Mouse (Mus musculus): ENCODE data around the gene Mrgprd. TPM values are rescaled to one million over a fixed set of nuclear protein-coding genes. Genes with fewer than 3 reads are reported as not detected.

The Mrgprd gene
- polyA plus RNA-seq (2014; fragmentation: Nextera tagmentation; extraction: Ambion mirVana) = 0.05 TPM in 1 of 2 replicates, not detected in the other

- no peaks in the 10 kb centered on the region for H3K4me1 ChIP-seq (ENCODE audit: insufficient read depth)
- TF ChIP-seq CTCF (IDR thresholded peaks at IDR 0.05; ENCODE audit: low read depth) = no peak
- no peak within 1 kb of the TSS for H3K4me2 ChIP-seq
- H3K27me3 ChIP-seq (ENCODE audit: insufficient read depth, low read length) = no peaks in the 10 kb centered on the region
- WGBS = 87% methylated on average over 6 of the region's 6 CpGs
- no peaks in the 10 kb centered on the region for H3K9me3 ChIP-seq (ENCODE audit: low read depth, low read length)
- H3K27ac ChIP-seq (ENCODE audit: low read depth) = no peak within 1 kb of the TSS
- H3K4me3 ChIP-seq (ENCODE audit: low read depth, low read length) = no peak within 1 kb of the TSS
- no peak within 1 kb of the TSS for H3K9ac ChIP-seq
- ATAC-seq (ENCODE audit: insufficient read depth) (no peak), DNase-seq (no peak)
- no peaks in the 10 kb centered on the region for H3K36me3 ChIP-seq (ENCODE audit: insufficient read depth)
Observed at GRCm38 (mm10) chr7:145314785-145315411, at the start of gene Mrgprd. Gene Mrgprd (plus strand): TSS chr7:145314835.

DNA sequence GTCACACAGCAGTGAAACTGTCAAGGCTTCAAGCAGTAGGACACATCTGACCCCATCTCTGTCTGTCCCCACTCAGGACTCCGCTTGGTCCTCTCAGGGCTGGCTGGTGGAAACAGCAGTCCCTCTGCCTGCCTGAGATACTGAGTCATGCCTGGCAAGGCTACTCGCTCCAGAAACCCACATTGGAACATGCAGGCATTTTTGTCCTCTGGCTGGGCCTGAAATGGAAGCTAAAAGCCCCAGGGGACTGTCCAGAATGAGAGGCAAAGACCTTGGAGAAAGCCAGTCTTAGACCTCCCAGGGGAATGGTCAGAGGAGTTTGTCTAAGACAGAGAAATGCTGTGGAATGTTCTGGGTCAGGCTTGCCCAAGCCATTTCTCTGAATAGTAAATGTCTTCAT is 48.6 kb upstream of the Mrgprd start:
- Histone ChIP-seq H3K4me3 (ENCODE audit: low read depth, low read length) (no peak overlapping the region), H3K27ac (ENCODE audit: low read depth) (no peak overlapping the region), H3K9ac (no peak overlapping the region), H3K4me2 (no peak overlapping the region), H3K27me3 (ENCODE audit: insufficient read depth, low read length) (no peaks in the 10 kb centered on the region), H3K4me1 (ENCODE audit: insufficient read depth) (no peaks in the 10 kb centered on the region), H3K36me3 (ENCODE audit: insufficient read depth) (peaks cover 51% of the 10 kb centered on the region), H3K9me3 (ENCODE audit: low read depth, low read length) (no peaks in the 10 kb centered on the region)
- no peak for ATAC-seq (ENCODE audit: insufficient read depth)
- TF ChIP-seq CTCF (IDR thresholded peaks at IDR 0.05; ENCODE audit: low read depth) = no peak
- no peak for DNase-seq
- 78% methylated on average over 2 of the region's 2 CpGs for WGBS

DNA sequence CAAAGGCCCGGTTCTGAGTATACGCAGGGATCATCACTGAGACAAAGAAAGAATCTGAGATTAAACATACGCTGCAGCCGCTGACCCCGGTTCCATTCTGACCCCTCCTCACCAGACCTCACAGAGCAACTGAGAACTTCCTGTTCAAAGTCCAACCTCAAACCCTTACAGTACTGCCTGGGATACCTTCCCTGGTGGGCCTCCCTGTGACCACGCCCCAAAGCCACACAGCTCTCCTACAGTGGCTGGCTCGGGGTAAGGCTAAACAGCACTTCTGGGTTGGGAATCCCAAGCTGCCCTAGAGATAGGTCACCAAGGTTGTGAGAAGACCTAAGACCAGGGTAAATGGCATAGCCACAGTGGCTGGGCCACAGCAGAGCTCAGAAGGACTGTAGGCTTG is 45.7 kb upstream of the Mrgprd start:
- DNase-seq = no peak
- no peak overlapping the region for H3K4me3 ChIP-seq (ENCODE audit: low read depth, low read length)
- H3K9ac ChIP-seq = no peak overlapping the region
- H3K4me2 ChIP-seq = no peak overlapping the region
- ATAC-seq (ENCODE audit: insufficient read depth) = no peak
- WGBS = 82% methylated on average over 7 of the region's 7 CpGs
- H3K4me1 ChIP-seq (ENCODE audit: insufficient read depth) = no peaks in the 10 kb centered on the region
- H3K9me3 ChIP-seq (ENCODE audit: low read depth, low read length) = no peaks in the 10 kb centered on the region
- peaks cover 65% of the 10 kb centered on the region for H3K36me3 ChIP-seq (ENCODE audit: insufficient read depth)
- no peaks in the 10 kb centered on the region for H3K27me3 ChIP-seq (ENCODE audit: insufficient read depth, low read length)
- no peak for TF ChIP-seq CTCF (IDR thresholded peaks at IDR 0.05; ENCODE audit: low read depth)
- H3K27ac ChIP-seq (ENCODE audit: low read depth) = no peak overlapping the region

DNA sequence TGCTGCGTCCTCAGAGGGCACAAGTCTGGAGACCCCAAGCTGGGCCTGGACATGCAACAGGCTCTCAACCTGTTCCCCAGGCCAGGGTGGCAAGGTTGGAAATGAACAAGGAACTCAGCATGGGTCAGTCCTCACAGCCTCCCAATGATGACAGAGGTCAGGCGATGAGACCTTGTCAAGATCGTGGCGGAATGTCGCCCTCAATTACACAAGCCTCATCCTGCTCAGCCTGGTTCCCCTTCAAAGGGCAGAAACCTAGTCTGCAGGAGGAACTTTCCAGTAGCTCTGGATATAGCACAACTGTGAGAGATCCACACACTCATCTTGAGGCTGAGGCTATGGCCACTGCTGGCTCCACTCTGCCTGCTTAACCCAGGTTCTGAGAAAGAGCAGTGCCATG is 43.7 kb upstream of the Mrgprd start:
- 85% methylated on average over 5 of the region's 5 CpGs for WGBS
- Histone ChIP-seq H3K36me3 (ENCODE audit: insufficient read depth) (peaks cover 71% of the 10 kb centered on the region), H3K4me2 (no peak overlapping the region), H3K9ac (no peak overlapping the region), H3K4me1 (ENCODE audit: insufficient read depth) (no peaks in the 10 kb centered on the region), H3K4me3 (ENCODE audit: low read depth, low read length) (no peak overlapping the region), H3K9me3 (ENCODE audit: low read depth, low read length) (no peaks in the 10 kb centered on the region), H3K27ac (ENCODE audit: low read depth) (no peak overlapping the region), H3K27me3 (ENCODE audit: insufficient read depth, low read length) (no peaks in the 10 kb centered on the region)
- ATAC-seq (ENCODE audit: insufficient read depth) (no peak), DNase-seq (no peak)
- TF ChIP-seq CTCF (IDR thresholded peaks at IDR 0.05; ENCODE audit: low read depth) = no peak

- H3K9ac ChIP-seq = no peak overlapping the region
- H3K36me3 ChIP-seq (ENCODE audit: insufficient read depth) = peaks cover 65% of the 10 kb centered on the region
- no peak for DNase-seq
- no peaks in the 10 kb centered on the region for H3K9me3 ChIP-seq (ENCODE audit: low read depth, low read length)
- ATAC-seq (ENCODE audit: insufficient read depth) = no peak
- no peak overlapping the region for H3K4me2 ChIP-seq
- no peaks in the 10 kb centered on the region for H3K4me1 ChIP-seq (ENCODE audit: insufficient read depth)
- 81% methylated on average over 3 of the region's 3 CpGs for WGBS
- no peak for TF ChIP-seq CTCF (IDR thresholded peaks at IDR 0.05; ENCODE audit: low read depth)
- no peaks in the 10 kb centered on the region for H3K27me3 ChIP-seq (ENCODE audit: insufficient read depth, low read length)
- no peak overlapping the region for H3K27ac ChIP-seq (ENCODE audit: low read depth)
- H3K4me3 ChIP-seq (ENCODE audit: low read depth, low read length) = no peak overlapping the region
Observed at GRCm38 (mm10) chr7:145275488-145275887, 39.1 kb upstream of the Mrgprd start.

DNA sequence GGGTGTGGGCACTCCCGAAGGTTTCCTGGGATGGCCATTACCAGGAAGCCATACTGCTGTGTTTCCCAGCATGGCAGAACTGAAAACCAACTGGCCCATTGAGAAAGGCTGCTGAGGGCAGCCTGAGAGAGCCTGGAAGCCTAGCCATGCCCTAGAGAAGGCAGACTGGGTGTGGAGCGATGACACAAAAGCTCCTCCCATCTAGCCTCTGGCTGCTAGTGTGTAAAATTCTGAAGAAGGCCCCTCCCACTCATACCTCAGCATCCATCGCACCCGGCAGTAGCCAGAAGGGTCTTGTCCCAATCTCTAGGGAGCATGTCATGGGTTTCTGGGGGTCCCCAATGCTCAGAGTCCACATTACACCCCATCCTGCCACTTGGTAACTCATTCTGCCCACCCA is 33.2 kb upstream of the Mrgprd start:
- Histone ChIP-seq H3K9ac (no peak overlapping the region), H3K4me1 (ENCODE audit: insufficient read depth) (peaks cover 9% of the 10 kb centered on the region; the same call in 1 of the 2 replicates), H3K4me3 (ENCODE audit: low read depth, low read length) (no peak overlapping the region), H3K36me3 (ENCODE audit: insufficient read depth) (peaks cover 34% of the 10 kb centered on the region; the same call in 1 of the 2 replicates), H3K4me2 (no peak overlapping the region), H3K27ac (ENCODE audit: low read depth) (no peak overlapping the region), H3K9me3 (ENCODE audit: low read depth, low read length) (no peaks in the 10 kb centered on the region), H3K27me3 (ENCODE audit: insufficient read depth, low read length) (no peaks in the 10 kb centered on the region)
- ATAC-seq (ENCODE audit: insufficient read depth) = no peak
- WGBS = 80% methylated on average over 4 of the region's 4 CpGs
- no peak for TF ChIP-seq CTCF (IDR thresholded peaks at IDR 0.05; ENCODE audit: low read depth)
- DNase-seq = no peak

GRCm38 (mm10) chr7:145283041-145283440 is 31.6 kb upstream of the Mrgprd start:
- 52% methylated on average over 4 of the region's 4 CpGs for WGBS
- Histone ChIP-seq H3K9ac (peak overlapping the region; percentile 67), H3K4me2 (peak overlapping the region; percentile 81), H3K27me3 (ENCODE audit: insufficient read depth, low read length) (no peaks in the 10 kb centered on the region), H3K9me3 (ENCODE audit: low read depth, low read length) (no peaks in the 10 kb centered on the region), H3K36me3 (ENCODE audit: insufficient read depth) (peaks cover 22% of the 10 kb centered on the region; the same call in 1 of the 2 replicates), H3K4me1 (ENCODE audit: insufficient read depth) (peaks cover 9% of the 10 kb centered on the region; the same call in 1 of the 2 replicates), H3K27ac (ENCODE audit: low read depth) (no peak overlapping the region), H3K4me3 (ENCODE audit: low read depth, low read length) (peak overlapping the region; percentile 54)
- ATAC-seq (ENCODE audit: insufficient read depth) = peak; percentile 20; the same call in 1 of the 2 replicates
- no peak for DNase-seq
- TF ChIP-seq CTCF (IDR thresholded peaks at IDR 0.05; ENCODE audit: low read depth) = no peak
